Mouse (Mus musculus) urinary bladder, postnatal 10 days (tissue): ENCODE results near the gene Mta1.

Experiments
- DNase-seq: peaks from one replicate; pipeline ENCODE4 v3.0.0; 2022; ENCODE audit warnings: low spot score

The Mta1 gene

GRCm38 (mm10) chr12:113134502-113134901 lies 36.4 kb downstream of the Mta1 start:
- DNase-seq, result no peak

- no peak for DNase-seq
These were observed 37.3 kb downstream of the Mta1 start for GRCm38 (mm10) chr12:113135401-113135800.

- DNase-seq, result no peak
These were observed 38.5 kb downstream of the Mta1 start for GRCm38 (mm10) chr12:113136492-113137020.

GRCm38 (mm10) chr12:113137260-113138213 lies 39.5 kb downstream of the Mta1 start:
- no peak for DNase-seq

- DNase-seq, result no peak
These were observed 40.2 kb downstream of the Mta1 start for GRCm38 (mm10) chr12:113138291-113138690.

- no peak for DNase-seq
These were observed 41.1 kb downstream of the Mta1 start for GRCm38 (mm10) chr12:113138901-113139864.

DNA sequence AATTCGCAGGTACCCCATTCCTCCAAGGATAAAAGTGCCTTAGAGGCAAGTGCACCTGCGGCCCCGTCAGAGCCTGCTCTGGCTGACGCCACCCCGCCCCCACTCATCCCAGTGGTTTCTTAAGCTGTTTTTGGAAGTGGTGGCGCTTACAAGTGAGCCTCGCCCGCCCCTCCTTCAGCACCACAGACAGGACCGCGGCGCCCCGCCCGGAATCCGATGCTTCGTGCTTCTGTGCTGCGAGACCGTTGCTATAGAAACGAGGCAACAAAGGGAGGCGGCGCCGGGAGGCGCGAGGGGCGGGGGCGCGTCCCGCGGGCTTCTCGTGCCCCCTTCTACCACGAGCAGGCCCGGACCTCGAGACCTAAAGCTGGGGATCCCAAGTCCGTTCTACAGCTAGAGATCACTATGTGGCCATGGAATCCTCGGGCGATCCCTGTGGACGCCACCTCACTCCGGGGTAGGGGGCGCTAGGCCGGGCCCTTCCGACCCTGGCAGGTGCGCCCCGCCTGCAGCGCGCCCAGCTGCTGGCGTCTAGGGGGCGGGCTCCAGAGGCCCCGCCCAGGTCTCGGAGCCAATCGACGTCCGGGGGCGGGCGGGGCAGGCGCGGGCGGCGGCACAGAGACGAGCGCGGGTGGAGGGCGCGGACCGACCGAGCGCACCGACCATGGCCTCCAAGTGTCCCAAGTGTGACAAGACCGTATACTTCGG lies 42.0 kb downstream of the Mta1 start, which contains the start of gene Crip2:
Gene Crip2 (plus strand): TSS at position 329 of the 708 bp plus-strand sequence.
- DNase-seq, result peak; percentile 65

- DNase-seq, result no peak
These were observed 42.7 kb downstream of the Mta1 start for GRCm38 (mm10) chr12:113140616-113141411.

DNA sequence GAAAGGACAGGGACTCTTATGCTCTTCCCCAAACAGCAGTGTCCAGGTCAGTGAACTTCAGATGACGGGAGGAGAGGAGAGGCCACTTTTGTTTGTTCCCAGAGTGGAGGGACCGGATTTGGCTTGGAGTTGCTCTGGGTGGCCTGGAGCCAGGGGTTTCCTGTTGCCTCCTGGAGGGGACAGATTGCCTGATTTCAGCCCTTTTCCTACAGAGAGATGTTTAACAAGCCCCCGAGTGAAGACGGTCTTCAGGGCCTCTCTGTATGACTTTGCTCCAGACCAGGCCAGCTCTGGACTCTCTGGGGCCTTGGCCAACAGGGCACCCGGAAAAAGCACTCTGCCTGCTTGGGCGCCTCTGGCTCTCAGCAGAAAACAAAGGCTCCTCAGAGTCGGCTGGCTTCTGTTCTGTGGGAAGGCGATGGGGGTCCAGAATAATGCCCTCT lies 43.5 kb downstream of the Mta1 start:
- DNase-seq, result no peak

DNA sequence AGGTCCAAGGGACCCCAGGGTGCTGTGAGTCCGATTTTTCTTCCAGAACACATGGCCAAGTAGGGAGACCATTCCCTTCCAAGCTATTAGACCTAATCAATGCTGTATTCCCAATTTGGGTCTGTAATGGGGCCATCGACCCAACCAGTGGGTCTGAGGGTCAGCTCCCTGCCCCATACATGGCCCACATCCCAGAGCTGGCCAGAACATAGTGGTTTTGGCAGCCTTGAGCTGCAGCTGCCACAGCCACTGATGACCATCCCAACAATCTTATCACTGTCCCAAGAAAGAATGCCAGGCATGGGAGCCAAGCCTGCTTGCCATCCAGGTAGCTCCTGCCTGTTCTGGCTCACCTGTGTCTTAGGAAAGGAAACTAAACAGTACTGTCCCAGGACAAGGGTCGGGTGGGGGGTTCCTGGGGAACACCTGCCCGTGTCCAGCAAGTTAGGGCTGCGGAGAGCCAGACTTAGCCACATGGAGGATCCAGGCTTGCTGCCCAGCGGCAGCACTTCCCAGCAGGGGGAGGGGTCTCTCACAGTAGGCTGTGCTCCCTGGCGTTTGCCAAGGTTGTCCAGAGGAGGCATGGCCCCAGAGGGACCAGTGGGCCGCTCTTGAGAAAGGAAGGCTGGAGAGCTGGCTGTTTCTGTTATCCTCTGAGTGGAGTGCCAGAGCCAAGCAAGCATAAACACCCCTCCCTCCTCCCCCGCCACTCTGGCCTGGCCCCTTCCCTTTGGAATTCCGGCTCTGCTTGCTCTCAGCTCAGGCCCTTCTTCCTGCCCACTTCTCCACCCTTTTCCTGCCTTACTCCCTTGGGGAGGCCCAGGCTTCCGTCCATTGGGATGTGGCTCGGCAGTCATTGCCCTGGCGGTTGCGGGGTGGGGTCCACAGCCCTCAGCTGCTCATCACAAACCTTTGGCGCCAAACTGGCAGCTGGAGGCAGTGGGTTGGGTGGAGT lies 44.2 kb downstream of the Mta1 start:
- no peak for DNase-seq

GRCm38 (mm10) chr12:113143164-113143563 lies 45.1 kb downstream of the Mta1 start:
- no peak for DNase-seq

GRCm38 (mm10) chr12:113144001-113144756 lies 46.1 kb downstream of the Mta1 start:
- DNase-seq, result no peak

- DNase-seq, result no peak
These were observed 46.8 kb downstream of the Mta1 start for GRCm38 (mm10) chr12:113144886-113145285.

GRCm38 (mm10) chr12:113145591-113145990 lies 47.5 kb downstream of the Mta1 start:
- DNase-seq, result no peak

DNA sequence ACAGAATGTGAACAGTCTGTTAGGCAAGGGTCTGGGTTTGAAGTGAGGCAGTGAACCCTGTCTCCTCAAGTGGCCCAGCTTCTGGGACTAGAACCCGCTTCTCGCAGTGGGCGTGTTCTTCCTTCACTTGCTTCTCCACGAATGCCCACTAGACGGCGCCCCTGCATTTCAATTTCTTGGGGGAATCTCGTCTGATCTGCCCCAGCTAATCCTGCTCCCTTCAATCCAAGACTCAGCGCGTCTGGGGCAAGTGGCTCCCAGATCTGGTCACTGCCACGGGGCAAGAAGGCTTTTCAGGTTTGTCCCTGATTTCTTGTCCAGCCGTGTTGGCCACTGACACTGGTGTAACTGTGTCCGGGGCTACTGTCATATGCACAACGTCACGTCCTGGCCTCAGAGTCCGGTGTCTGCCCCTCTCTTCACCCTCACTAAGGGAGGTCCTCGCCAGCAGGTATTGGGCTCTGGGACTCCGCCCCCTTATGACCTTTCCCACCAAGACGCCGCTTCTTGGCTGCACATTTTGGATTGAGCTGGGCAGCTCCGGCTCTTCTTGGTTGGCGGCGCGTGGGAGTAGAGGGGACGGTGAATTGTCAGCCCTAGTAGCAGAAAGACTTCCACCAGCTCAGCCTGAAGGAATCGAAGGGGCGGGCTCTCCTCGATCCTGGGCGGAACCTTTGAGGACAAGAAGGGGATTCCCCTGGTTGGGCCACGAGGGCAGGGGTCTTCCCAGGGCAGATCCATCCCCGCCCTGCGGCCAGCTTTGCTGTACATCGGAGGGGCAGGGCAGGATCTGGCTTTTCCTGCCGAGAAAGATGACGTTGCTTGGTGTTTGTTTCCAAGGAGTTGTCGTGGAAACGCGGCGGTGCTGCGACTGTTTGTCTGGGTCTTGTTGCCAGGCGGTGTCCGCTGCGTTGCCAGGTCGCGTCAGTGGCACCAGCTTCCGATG lies 48.3 kb downstream of the Mta1 start, which contains the start of gene Crip1:
Gene Crip1 (plus strand): TSS at position 205 of the 946 bp plus-strand sequence.
- DNase-seq, result peak; percentile 73

GRCm38 (mm10) chr12:113147481-113147880 lies 49.4 kb downstream of the Mta1 start:
- no peak for DNase-seq

DNA sequence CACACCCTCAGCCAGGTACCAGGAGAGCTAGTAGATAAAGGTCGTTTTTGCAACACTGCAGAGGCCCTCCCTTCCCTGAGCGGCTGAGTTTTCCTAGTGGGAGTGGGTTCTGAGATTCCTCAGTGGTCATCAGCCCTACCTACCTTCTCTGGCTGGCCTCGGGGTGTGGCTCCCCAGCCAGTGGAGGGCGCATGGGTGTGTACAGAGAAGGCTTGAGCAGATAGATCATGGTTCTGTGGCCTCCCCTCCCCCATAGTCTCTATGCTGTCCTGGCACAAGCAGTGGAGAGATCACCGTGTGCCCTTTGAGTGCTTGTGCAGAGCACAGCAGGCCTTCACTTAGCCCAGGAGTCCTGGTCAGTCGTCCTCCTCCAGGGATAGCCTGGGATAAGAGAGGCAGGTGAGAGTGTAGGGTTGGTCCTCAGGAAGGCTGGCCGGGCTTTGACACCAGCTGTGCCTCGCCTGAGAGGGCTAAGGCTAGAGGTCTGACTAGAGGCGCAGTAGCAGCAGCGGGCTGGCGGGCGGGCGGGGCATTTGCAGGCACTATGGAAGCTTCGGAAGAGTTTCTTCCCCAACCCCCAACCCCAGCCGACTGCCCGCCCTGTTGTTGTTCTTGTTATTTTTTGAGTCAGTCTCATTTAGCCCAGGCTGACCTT lies 50.4 kb downstream of the Mta1 start:
- DNase-seq, result no peak
